Mouse (Mus musculus) stomach, embryonic 15.5 days (tissue): ENCODE results near the gene Abr. TPM values are rescaled to one million over a fixed set of nuclear protein-coding genes. Genes with fewer than 3 reads are reported as not detected.
A peak's percentile ranks its signal among the peaks of the same experiment; 100 is the strongest.

ENCODE experiments used
- ATAC-seq: fragments of 200-750 bp; cut with Nextera tagmentation; 2 replicates; pipeline ENCODE4 v1.8.0; 2017; ENCODE audit warnings: low read depth, moderate number of reproducible peaks, moderate TSS enrichment; ENCODE audit not compliant: insufficient read depth, low FRiP score
- H3K27ac ChIP-seq: fragments of 300-500 bp; sonication (generic); 2 replicates; pipeline ENCODE4 v1.5.1; 2015; ENCODE audit warnings: mild to moderate bottlenecking, inconsistent platforms
- H3K27me3 ChIP-seq: fragments of 300-500 bp; sonication (generic); replicated peaks from 2 replicates; pipeline ENCODE4 v1.6.1; 2015; ENCODE audit warnings: inconsistent platforms
- H3K36me3 ChIP-seq: fragments of 300-500 bp; sonication (generic); 2 replicates; pipeline ENCODE4 v1.6.1; 2015; ENCODE audit warnings: inconsistent platforms
- H3K4me1 ChIP-seq: fragments of 300-500 bp; sonication (generic); 2 replicates; pipeline ENCODE4 v1.6.1; 2015; ENCODE audit warnings: inconsistent platforms
- H3K4me2 ChIP-seq: fragments of 300-500 bp; sonication (generic); 2 replicates; pipeline ENCODE4 v1.6.1; 2015; ENCODE audit warnings: mild to moderate bottlenecking, inconsistent platforms
- H3K4me3 ChIP-seq: fragments of 300-500 bp; sonication (generic); replicated peaks from 2 replicates; pipeline ENCODE4 v1.5.1; 2015; ENCODE audit warnings: inconsistent platforms
- H3K9ac ChIP-seq: fragments of 300-500 bp; sonication (generic); 2 replicates; pipeline ENCODE4 v1.6.1; 2015; ENCODE audit warnings: inconsistent platforms
- H3K9me3 ChIP-seq: fragments of 300-500 bp; sonication (generic); 2 replicates; pipeline ENCODE4 v1.6.1; 2016; ENCODE audit warnings: inconsistent platforms
- WGBS: fragments of 180-500 bp; shearing (Covaris S2); methylation state at CpG from one replicate; pipeline ENCODE4 v1.1.7; 2015; 5-methylcytosine and 5-hydroxymethylcytosine counted together
- polyA plus RNA-seq: library from polyadenylated mRNA; unstranded; fragments of >200 nt; fragmentation: Nextera tagmentation; extraction: Ambion mirVana; gene quantifications from 2 replicates; pipeline ENCODE4 v1.2.1, GENCODE M21; 2015

The Abr gene
- polyA plus RNA-seq, 1 experiment from 2014 or later, result 37.4 TPM

DNA sequence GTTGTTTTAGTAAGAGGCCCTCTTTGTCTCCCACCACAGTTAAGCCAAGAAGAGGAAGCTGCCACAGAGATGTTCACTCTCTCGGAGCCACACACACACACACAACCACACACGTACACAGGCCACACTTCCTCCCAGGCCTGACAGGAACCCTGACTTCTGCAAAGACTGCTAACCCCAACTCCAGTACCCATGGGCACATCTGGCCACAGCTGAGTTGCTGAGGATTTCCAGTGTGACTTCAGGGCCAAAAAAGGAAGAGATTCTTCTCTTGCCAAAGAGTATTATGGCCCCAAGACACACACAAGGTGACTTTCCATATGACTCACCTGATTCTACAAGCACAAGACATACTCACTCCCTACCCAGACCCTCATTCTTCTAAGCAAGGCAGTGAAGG lies 34.1 kb downstream of the Abr start:
- Histone ChIP-seq H3K4me1 (no peaks in the 10 kb centered on the region), H3K9me3 (no peaks in the 10 kb centered on the region), H3K27ac (peak overlapping the region; percentile 51; the same call in 1 of the 2 replicates), H3K4me3 (no peak overlapping the region), H3K4me2 (no peak overlapping the region), H3K36me3 (no peaks in the 10 kb centered on the region), H3K27me3 (no peaks in the 10 kb centered on the region), H3K9ac (no peak overlapping the region)
- WGBS, result 76% methylated on average over 2 of the region's 2 CpGs
- no peak for ATAC-seq

DNA sequence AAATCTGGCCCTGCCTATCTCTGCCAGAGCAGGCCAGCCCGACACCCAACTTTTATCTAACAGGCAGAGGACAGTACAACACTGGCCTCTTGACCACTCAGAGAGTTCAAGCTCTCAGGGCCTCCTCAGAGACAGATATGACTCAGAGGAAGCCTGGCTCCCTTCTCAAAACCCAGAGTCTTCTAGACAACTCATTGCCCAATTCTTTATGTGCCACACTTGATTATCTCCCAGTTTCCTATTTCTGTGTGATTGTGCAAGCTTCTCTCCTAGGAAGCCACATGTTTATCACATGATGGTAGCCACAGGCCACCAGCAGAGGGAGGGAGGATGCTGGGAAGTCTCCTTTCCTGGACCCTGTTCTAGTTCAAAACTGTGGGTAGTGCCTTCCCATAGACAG lies 34.8 kb downstream of the Abr start:
- Histone ChIP-seq H3K9ac (no peak overlapping the region), H3K36me3 (no peaks in the 10 kb centered on the region), H3K4me3 (no peak overlapping the region), H3K9me3 (no peaks in the 10 kb centered on the region), H3K4me1 (no peaks in the 10 kb centered on the region), H3K27me3 (no peaks in the 10 kb centered on the region), H3K27ac (0 out of 2 replicates have a peak overlapping the region, but pooled peaks have one; percentile 51), H3K4me2 (no peak overlapping the region)
- WGBS, result 72% methylated on average over 1 of the region's 1 CpGs
- no peak for ATAC-seq

GRCm38 (mm10) chr11:76586119-76586518 lies 36.0 kb downstream of the Abr start:
- no peak overlapping the region for H3K27ac ChIP-seq
- WGBS, result 35% methylated on average over 3 of the region's 3 CpGs

GRCm38 (mm10) chr11:76577588-76578257 lies 44.4 kb downstream of the Abr start:
- Histone ChIP-seq H3K36me3 (no peaks in the 10 kb centered on the region), H3K9ac (no peak overlapping the region), H3K27ac (no peak overlapping the region), H3K4me3 (no peak overlapping the region), H3K9me3 (no peaks in the 10 kb centered on the region), H3K4me1 (no peaks in the 10 kb centered on the region), H3K4me2 (no peak overlapping the region), H3K27me3 (no peaks in the 10 kb centered on the region)
- WGBS, result 36% methylated on average over 12 of the region's 12 CpGs
- no peak; the same call in 1 of the 2 replicates for ATAC-seq

More at GRCm38 (mm10) chr11:76586119-76586518, 36.0 kb downstream of the Abr start:
- ATAC-seq, result no peak
- H3K9ac ChIP-seq, result no peak overlapping the region
- H3K4me2 ChIP-seq, result no peak overlapping the region
- H3K4me3 ChIP-seq, result no peak overlapping the region
- no peaks in the 10 kb centered on the region for H3K9me3 ChIP-seq
- no peaks in the 10 kb centered on the region for H3K36me3 ChIP-seq
- H3K4me1 ChIP-seq, result no peaks in the 10 kb centered on the region
- H3K27me3 ChIP-seq, result no peaks in the 10 kb centered on the region

GRCm38 (mm10) chr11:76572820-76573385 lies 49.2 kb downstream of the Abr start:
- Histone ChIP-seq H3K4me2 (no peak overlapping the region), H3K9ac (no peak overlapping the region), H3K9me3 (no peaks in the 10 kb centered on the region), H3K4me3 (no peak overlapping the region), H3K27me3 (peaks cover 7% of the 10 kb centered on the region; the same call in 1 of the 2 replicates), H3K27ac (no peak overlapping the region), H3K4me1 (peaks cover 21% of the 10 kb centered on the region; the same call in 1 of the 2 replicates), H3K36me3 (no peaks in the 10 kb centered on the region)
- 67% methylated on average over 6 of the region's 6 CpGs for whole genome bisulfite sequencing
- ATAC-seq, result no peak

DNA sequence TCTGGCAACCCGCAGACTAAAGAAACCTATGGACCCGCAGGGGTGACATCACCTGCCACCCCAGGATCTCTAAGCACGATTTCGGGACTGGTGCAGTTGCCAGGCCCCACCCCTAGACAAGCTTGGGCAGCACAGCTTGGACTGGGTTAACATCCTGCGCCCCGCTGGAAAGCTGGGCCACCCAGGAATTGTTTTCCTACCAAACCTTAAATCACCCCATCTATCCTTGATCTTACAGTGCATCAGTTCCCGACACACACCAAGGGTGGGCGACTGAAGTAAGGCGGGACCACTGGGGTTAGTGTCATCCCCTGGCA lies 50.5 kb downstream of the Abr start:
- peak overlapping the region; percentile 52 for H3K9ac ChIP-seq
- peak overlapping the region; percentile 98 for H3K4me2 ChIP-seq
- H3K27me3 ChIP-seq, result peaks cover 7% of the 10 kb centered on the region; the same call in 1 of the 2 replicates
- H3K27ac ChIP-seq, result no peak overlapping the region
- peak overlapping the region; percentile 58 for H3K4me3 ChIP-seq
- 10% methylated on average over 8 of the region's 9 CpGs for WGBS
- no peak for ATAC-seq
- H3K4me1 ChIP-seq, result peaks cover 21% of the 10 kb centered on the region; the same call in 1 of the 2 replicates
- H3K9me3 ChIP-seq, result no peaks in the 10 kb centered on the region
- no peaks in the 10 kb centered on the region for H3K36me3 ChIP-seq

DNA sequence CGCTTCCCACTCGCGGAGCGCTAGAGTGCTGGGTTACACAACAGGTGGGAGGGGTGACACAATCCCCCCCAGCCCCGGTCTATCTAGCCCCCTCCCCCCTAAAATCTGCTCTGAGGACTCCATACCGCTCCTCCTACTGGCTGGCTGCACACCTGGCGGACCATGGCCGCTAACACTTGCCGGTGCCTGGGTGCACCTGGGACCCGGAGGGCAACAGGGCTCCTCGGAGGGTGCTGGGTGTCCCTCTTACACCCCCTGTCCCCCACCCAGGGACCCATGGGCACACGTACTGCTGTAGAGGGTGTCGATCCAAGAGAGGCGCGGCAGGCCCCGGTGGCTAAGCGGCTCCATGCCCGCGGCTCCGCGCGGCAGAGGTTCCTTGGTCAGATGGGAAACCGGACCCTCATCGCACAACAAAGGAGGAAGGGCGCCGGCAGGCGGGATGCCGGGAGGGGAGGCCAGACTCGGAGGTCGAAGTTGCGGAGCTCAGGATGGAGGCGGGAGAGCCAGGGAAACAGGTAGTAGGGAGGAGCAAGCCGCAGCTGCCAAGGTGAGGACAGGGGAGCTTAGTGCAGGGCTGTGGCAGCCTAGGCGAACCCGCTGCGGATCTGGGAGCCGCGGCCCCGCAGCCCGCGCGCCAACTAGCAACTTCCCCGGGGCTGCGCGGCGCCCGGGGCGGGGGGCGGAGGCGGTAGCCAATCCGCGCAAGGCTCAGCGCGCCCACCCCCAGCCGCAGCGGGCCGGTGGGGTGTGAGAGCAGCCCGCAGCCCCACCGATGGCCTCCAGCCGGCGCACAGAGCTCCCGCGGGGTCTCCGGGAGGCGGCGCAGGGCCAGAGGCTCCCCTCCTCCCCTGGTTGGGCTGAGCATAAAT lies 51.1 kb downstream of the Abr start:
- under 1% methylated on average over 64 of the region's 66 CpGs for WGBS
- Histone ChIP-seq H3K36me3 (no peaks in the 10 kb centered on the region), H3K27ac (no peak overlapping the region), H3K4me3 (peak overlapping the region; percentile 58), H3K27me3 (peaks cover 7% of the 10 kb centered on the region; the same call in 1 of the 2 replicates), H3K4me2 (peak overlapping the region; percentile 98), H3K4me1 (peaks cover 21% of the 10 kb centered on the region; the same call in 1 of the 2 replicates), H3K9me3 (no peaks in the 10 kb centered on the region), H3K9ac (peak overlapping the region; percentile 52)
- peak; percentile 79 for ATAC-seq

DNA sequence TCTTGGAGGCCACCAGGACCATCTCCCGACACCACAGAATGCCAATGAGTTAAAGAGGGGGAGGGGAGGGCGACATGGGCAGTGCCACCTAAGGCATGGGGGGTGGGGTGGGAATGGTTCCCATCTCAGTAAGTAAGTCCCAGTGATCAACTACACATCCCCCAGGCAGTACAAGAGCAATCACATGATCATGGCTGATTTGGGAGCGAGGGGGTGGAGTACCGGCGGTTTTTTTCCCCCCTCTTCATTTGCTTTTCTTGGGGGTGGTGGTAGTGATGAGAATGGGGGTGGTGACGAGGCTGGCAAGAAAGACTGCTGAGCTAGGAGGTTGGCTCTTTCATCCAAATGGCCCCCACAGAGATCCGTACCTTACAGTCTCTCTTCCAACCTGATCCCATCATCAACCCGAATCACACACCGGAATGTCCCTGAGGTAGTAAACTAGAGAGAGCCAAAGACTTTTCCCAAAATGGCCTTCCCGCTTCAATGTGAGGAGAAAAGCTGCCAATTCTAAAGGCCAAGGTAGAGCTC lies 51.8 kb downstream of the Abr start:
- no peaks in the 10 kb centered on the region for H3K9me3 ChIP-seq
- H3K4me1 ChIP-seq, result peaks cover 21% of the 10 kb centered on the region; the same call in 1 of the 2 replicates
- no peaks in the 10 kb centered on the region for H3K36me3 ChIP-seq
- H3K4me2 ChIP-seq, result peak overlapping the region; percentile 98
- ATAC-seq, result no peak
- H3K27ac ChIP-seq, result no peak overlapping the region
- H3K9ac ChIP-seq, result no peak overlapping the region
- peaks cover 7% of the 10 kb centered on the region; the same call in 1 of the 2 replicates for H3K27me3 ChIP-seq
- 14% methylated on average over 10 of the region's 10 CpGs for WGBS
- H3K4me3 ChIP-seq, result peak overlapping the region; percentile 58

GRCm38 (mm10) chr11:76569436-76569835 lies 52.7 kb downstream of the Abr start:
- Histone ChIP-seq H3K9ac (no peak overlapping the region), H3K4me2 (peak overlapping the region; percentile 98)
- no peak for ATAC-seq

GRCm38 (mm10) chr11:76566081-76566480 lies 56.0 kb downstream of the Abr start:
- 68% methylated on average over 3 of the region's 3 CpGs for WGBS
- no peak overlapping the region for H3K4me2 ChIP-seq
- H3K27me3 ChIP-seq, result peaks cover 7% of the 10 kb centered on the region; the same call in 1 of the 2 replicates
- no peak overlapping the region for H3K9ac ChIP-seq
- H3K4me1 ChIP-seq, result peaks cover 18% of the 10 kb centered on the region; the same call in 1 of the 2 replicates
- H3K9me3 ChIP-seq, result no peaks in the 10 kb centered on the region
- no peak overlapping the region for H3K27ac ChIP-seq
- no peaks in the 10 kb centered on the region for H3K36me3 ChIP-seq
- H3K4me3 ChIP-seq, result no peak overlapping the region
- ATAC-seq, result no peak

More at GRCm38 (mm10) chr11:76569436-76569835, 52.7 kb downstream of the Abr start:
- no peak overlapping the region for H3K4me3 ChIP-seq
- no peaks in the 10 kb centered on the region for H3K9me3 ChIP-seq
- H3K4me1 ChIP-seq, result peaks cover 21% of the 10 kb centered on the region; the same call in 1 of the 2 replicates
- WGBS, result 44% methylated on average over 3 of the region's 3 CpGs
- H3K27ac ChIP-seq, result no peak overlapping the region
- H3K27me3 ChIP-seq, result peaks cover 7% of the 10 kb centered on the region; the same call in 1 of the 2 replicates
- H3K36me3 ChIP-seq, result no peaks in the 10 kb centered on the region

GRCm38 (mm10) chr11:76562584-76562983 lies 59.5 kb downstream of the Abr start:
- H3K4me3 ChIP-seq, result no peak overlapping the region
- 59% methylated on average over 3 of the region's 3 CpGs for WGBS

More at GRCm38 (mm10) chr11:76562584-76562983, 59.5 kb downstream of the Abr start:
- H3K36me3 ChIP-seq, result no peaks in the 10 kb centered on the region
- H3K27ac ChIP-seq, result no peak overlapping the region
- no peaks in the 10 kb centered on the region for H3K27me3 ChIP-seq
- H3K9me3 ChIP-seq, result no peaks in the 10 kb centered on the region
- H3K4me2 ChIP-seq, result no peak overlapping the region
- H3K9ac ChIP-seq, result no peak overlapping the region
- no peak for ATAC-seq
- H3K4me1 ChIP-seq, result 0 out of 2 replicates have a peak, but pooled peaks cover 2% of the 10 kb centered on the region
